In genomic region chr1:81266441-81266840, GRCm38 (mm10) we compare ENCODE assay signal across 17 mouse cellular contexts.
"Had no signal": no experiment of that assay in that cellular context is flagged by ENCODE, and none has a peak within 500 bp of the region (broad histone marks: within the 10 kb centered on the region; RNA-seq: fewer than 3 reads in every experiment).

No protein-coding gene starts in this region.

- H3K4me3 ChIP-seq: limb, embryonic 12.5 days; liver, embryonic 13.5 days; lung, embryonic 15.5 days; megakaryocyte, embryonic 14.5 days had no signal

- ATAC-seq: liver, postnatal 0 days had no signal

- H3K27me3 ChIP-seq: limb, embryonic 12.5 days; liver, embryonic 13.5 days; lung, embryonic 15.5 days; megakaryocyte, embryonic 14.5 days had no signal

- H3K36me3 ChIP-seq: limb, embryonic 12.5 days; liver, embryonic 13.5 days; lung, embryonic 15.5 days had no signal

- DNase-seq: kidney, adult 9 months; kidney, postnatal 36 days; layer of hippocampus, adult 9-11 months; layer of hippocampus, postnatal 36 days; liver; liver, embryonic 13.5 days; liver, postnatal 0 days; lung, postnatal 14 days; right cerebral cortex, adult 18-20 months; right cerebral cortex, postnatal 25 days; thymus, postnatal 36 days had no signal

- H3K9ac ChIP-seq: limb, embryonic 12.5 days; liver, embryonic 13.5 days; liver, postnatal 0 days; lung, embryonic 15.5 days had no signal

- H3K4me2 ChIP-seq: limb, embryonic 12.5 days; liver, embryonic 13.5 days; lung, embryonic 15.5 days; midbrain, embryonic 11.5 days had no signal

- H3K4me1 ChIP-seq: limb, embryonic 12.5 days; liver, embryonic 13.5 days; lung, embryonic 15.5 days; megakaryocyte, embryonic 14.5 days had no signal

- H3K27ac ChIP-seq: kidney, postnatal 0 days; limb, embryonic 12.5 days; liver, embryonic 13.5 days; lung, embryonic 15.5 days; macrophage had no signal

- H3K9me3 ChIP-seq: limb, embryonic 12.5 days; liver, embryonic 13.5 days; lung, embryonic 15.5 days had no signal
